Mouse (Mus musculus) E14TG2a.4 (cell line): Measurements from ENCODE around the gene Nckap5.

Experiments
- CTCF ChIP-seq: conservative IDR thresholded peaks from 2 replicates; pipeline ENCODE4 v1.5.1; 2014; ENCODE audit warnings: low read length
- NANOG ChIP-seq: IDR thresholded peaks from 2 replicates; pipeline ENCODE4 v1.6.1; 2014; ENCODE audit warnings: borderline replicate concordance, low read length, mixed read lengths
- POU5F1 ChIP-seq: IDR thresholded peaks from 2 replicates; pipeline ENCODE4 v1.6.1; 2014; ENCODE audit warnings: low read length, borderline replicate concordance

DNA sequence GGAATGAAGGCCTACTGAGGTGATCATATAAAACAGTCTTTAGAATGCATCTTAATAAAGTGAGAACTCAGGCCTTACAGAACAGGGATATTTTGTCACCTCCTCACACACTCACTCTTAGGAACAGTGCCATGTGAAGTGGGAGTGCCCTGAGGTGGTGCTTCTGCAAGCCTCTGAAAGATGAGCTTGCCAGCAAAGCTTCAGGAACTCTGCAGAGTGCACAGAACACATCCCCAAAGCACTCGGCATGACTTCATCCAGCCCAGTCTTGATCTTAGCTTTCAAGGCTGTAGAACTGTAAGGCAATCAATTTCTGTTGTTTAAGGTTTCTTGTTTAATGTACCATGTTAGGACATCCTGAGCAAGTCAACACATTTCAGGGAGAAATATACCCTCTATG, 372.9 kb downstream of the Nckap5 start:
- no peak for TF ChIP-seq CTCF
- TF ChIP-seq NANOG = no peak
- TF ChIP-seq POU5F1 = no peak
